In genomic region chr9:74066766-74067165, GRCm38 (mm10) we compare ENCODE assay signal across 38 mouse cellular contexts. TPM values are rescaled to one million over a fixed set of nuclear protein-coding genes. Genes with fewer than 3 reads are reported as not detected.
DNase-seq lines count a peak whose midpoint lies in the region; ATAC-seq and TF ChIP-seq lines count a peak whose summit lies in the region.
"Had no signal": no experiment of that assay in that cellular context is flagged by ENCODE, and none has a peak within 500 bp of the region (broad histone marks: within the 10 kb centered on the region; RNA-seq: fewer than 3 reads in every experiment).

No protein-coding gene starts in this region.

- intact Hi-C loops in left cerebral cortex, postnatal 4 days (cut with DNase I), result no loop called here

- no peaks in the 10 kb centered on the region for H3K36me3 ChIP-seq in forebrain, postnatal 0 days (ENCODE audit: insufficient read depth)
- no peaks in the 10 kb centered on the region for H3K36me3 ChIP-seq in forebrain, embryonic 11.5 days (ENCODE audit: control insufficient read depth, insufficient read depth, low read length)
- H3K36me3 ChIP-seq: embryonic facial prominence, embryonic 12.5 days; forebrain, embryonic 12.5 days; kidney, embryonic 15.5 days; midbrain, embryonic 15.5 days had no signal

- no peaks in the 10 kb centered on the region for H3K9me3 ChIP-seq in forebrain, postnatal 0 days (ENCODE audit: low read length)
- H3K9me3 ChIP-seq in forebrain, embryonic 11.5 days (ENCODE audit: control insufficient read depth, low read length), result no peaks in the 10 kb centered on the region
- H3K9me3 ChIP-seq: embryonic facial prominence, embryonic 12.5 days; forebrain, embryonic 12.5 days; kidney, embryonic 15.5 days; midbrain, embryonic 15.5 days had no signal

- TF ChIP-seq CTCF in forebrain, postnatal 0 days (IDR thresholded peaks at IDR 0.05; ENCODE audit: low read depth), result no peak

- WGBS in forebrain, postnatal 0 days, result 45% methylated on average over 10 of the region's 10 CpGs
- WGBS in forebrain, embryonic 11.5 days, result 76% methylated on average over 10 of the region's 10 CpGs

- DNase-seq in cerebellum, postnatal 10 days, result peak; percentile 70 to 79
- no peak for DNase-seq in cerebellum, adult 9-10 months
- DNase-seq in forebrain, postnatal 0 days, result no peak
- DNase-seq in forebrain, embryonic 11.5 days (ENCODE audit: low spot score), result no peak
- peak; percentile 68 for DNase-seq in left cerebral cortex, postnatal 4 days
- DNase-seq in left cerebral cortex, adult 9 months (ENCODE audit: low spot score in 2 of 2), result no peak
- peak; percentile 9 for DNase-seq in right cerebral cortex, postnatal 4 days
- no peak for DNase-seq in right cerebral cortex, postnatal 36 days (ENCODE audit: low spot score in 2 of 2)
- DNase-seq: cerebellum, postnatal 36 days; gastrocnemius, adult 2 months; gastrocnemius, postnatal 36 days; heart, adult 18-20 months; heart, postnatal 36 days; kidney, adult 18-20 months; lung, postnatal 4 days; right cerebral cortex, postnatal 25 days; thymus, adult 18-20 months; thymus, postnatal 25 days had no signal

- H3K27ac ChIP-seq in forebrain, postnatal 0 days (ENCODE audit: low read depth, low read length), result no peak overlapping the region
- H3K27ac ChIP-seq in forebrain, embryonic 11.5 days (ENCODE audit: low read depth, low read length), result no peak overlapping the region
- H3K27ac ChIP-seq: embryonic facial prominence, embryonic 12.5 days; forebrain, embryonic 12.5 days; gastrocnemius, adult 2 months; kidney, embryonic 15.5 days; layer of hippocampus, adult 2 months; left cerebral cortex, adult 2 months; midbrain, embryonic 15.5 days; stomach, postnatal 0 days had no signal

- ATAC-seq in forebrain, postnatal 0 days, result peak; percentile 32; the same call in 1 of the 2 replicates
- ATAC-seq in forebrain, embryonic 11.5 days (replicated peaks; ENCODE audit: low FRiP score), result no peak
- ATAC-seq: activated CD4-positive, CD25-positive, alpha-beta regulatory T cell, adult 4 months; inflammation-experienced regulatory T-cells, adult 6 months; midbrain, embryonic 15.5 days had no signal

- H3K4me1 ChIP-seq in forebrain, postnatal 0 days (ENCODE audit: insufficient read depth), result no peaks in the 10 kb centered on the region
- H3K4me1 ChIP-seq in forebrain, embryonic 11.5 days (replicated peaks; ENCODE audit: control insufficient read depth, insufficient read depth, low read length), result no peaks in the 10 kb centered on the region
- H3K4me1 ChIP-seq: embryonic facial prominence, embryonic 12.5 days; forebrain, embryonic 12.5 days; kidney, embryonic 15.5 days; megakaryocyte, embryonic 14.5 days; midbrain, embryonic 15.5 days had no signal

- H3K9ac ChIP-seq in forebrain, postnatal 0 days, result no peak overlapping the region
- H3K9ac ChIP-seq in forebrain, embryonic 11.5 days (ENCODE audit: low read length), result no peak overlapping the region
- H3K9ac ChIP-seq: embryonic facial prominence, embryonic 12.5 days; forebrain, embryonic 12.5 days; kidney, embryonic 15.5 days; midbrain, embryonic 15.5 days had no signal

- H3K4me2 ChIP-seq in forebrain, postnatal 0 days (ENCODE audit: low read depth), result no peak overlapping the region
- H3K4me2 ChIP-seq in forebrain, embryonic 11.5 days (ENCODE audit: low read depth, low read length, severe bottlenecking), result no peak overlapping the region
- H3K4me2 ChIP-seq: embryonic facial prominence, embryonic 12.5 days; forebrain, embryonic 12.5 days; heart, embryonic 11.5 days; kidney, embryonic 15.5 days; liver, embryonic 11.5 days; midbrain, embryonic 15.5 days had no signal

- no peaks in the 10 kb centered on the region for H3K27me3 ChIP-seq in forebrain, postnatal 0 days (ENCODE audit: insufficient read depth, low read length)
- H3K27me3 ChIP-seq in forebrain, embryonic 11.5 days (ENCODE audit: control insufficient read depth, insufficient read depth, low read length), result no peaks in the 10 kb centered on the region
- H3K27me3 ChIP-seq: CH12.LX; embryonic facial prominence, embryonic 12.5 days; forebrain, embryonic 12.5 days; kidney, embryonic 15.5 days; megakaryocyte, embryonic 14.5 days; midbrain, embryonic 15.5 days had no signal

- no peak overlapping the region for H3K4me3 ChIP-seq in forebrain, postnatal 0 days (ENCODE audit: low read depth, low read length)
- no peak overlapping the region for H3K4me3 ChIP-seq in forebrain, embryonic 11.5 days (ENCODE audit: low read depth, low read length)
- H3K4me3 ChIP-seq: embryonic facial prominence, embryonic 12.5 days; forebrain, embryonic 12.5 days; gastrocnemius, adult 2 months; kidney, embryonic 15.5 days; layer of hippocampus, adult 2 months; left cerebral cortex, adult 2 months; megakaryocyte, embryonic 14.5 days; midbrain, embryonic 15.5 days had no signal

RNA-seq across cellular contexts. Expression of gene Wdr72, which starts 43.4 kb away (rescaled TPM):
- 0.05 TPM in 1 of 2 replicates, not detected in the other for total RNA-seq in forebrain, postnatal 0 days (2014; rRNA removed)
- 0.16 and 0.22 TPM in 2 replicates for polyA plus RNA-seq in forebrain, postnatal 0 days (2015; fragmentation: Nextera tagmentation; extraction: Ambion mirVana)
- 0.13 and 0.23 TPM in 2 replicates for polyA plus RNA-seq in forebrain, embryonic 11.5 days (2014; fragmentation: Nextera tagmentation; extraction: Ambion mirVana)
- total RNA-seq in left cerebral cortex, postnatal 4 days (2021), result under 1 TPM in 1 of 2 experiments, not detected in 1; 0.08 TPM
- total RNA-seq: adrenal gland, adult 2 months; adrenal gland, postnatal 36 days; gastrocnemius, adult 2 months; gastrocnemius, postnatal 36 days; layer of hippocampus, adult 2 months; left cerebral cortex, postnatal 36 days; neutrophil, adult 5-6 weeks had no signal
- polyA plus RNA-seq: adrenal gland, adult 2 months; C2C12; frontal cortex, adult 2 months; inflammation-experienced regulatory T-cells, adult 6 months; spleen, adult 2 months had no signal

Comparison
In these comparisons a context has a peak if more than half of its experiments do, and no peak if none do; other contexts are left out.
1. DNase-seq: peak in cerebellum, postnatal 10 days (2 of 2), left cerebral cortex, postnatal 4 days (single experiment) and right cerebral cortex, postnatal 4 days (single experiment); none in cerebellum, adult 9-10 months (single experiment), forebrain, postnatal 0 days (single experiment), forebrain, embryonic 11.5 days (single experiment), left cerebral cortex, adult 9 months (0 of 2) and right cerebral cortex, postnatal 36 days (0 of 2).